Mouse (Mus musculus) spleen, embryonic (tissue): ENCODE data around the gene Cog1.

Experiments
- CTCF ChIA-PET: fragments of 350-600 bp; sonication (Branson Sonifier 250); formaldehyde crosslinking; loops from one replicate; lab custom pipeline; 2022; lab: Charles Lee

Gene Cog1

DNA sequence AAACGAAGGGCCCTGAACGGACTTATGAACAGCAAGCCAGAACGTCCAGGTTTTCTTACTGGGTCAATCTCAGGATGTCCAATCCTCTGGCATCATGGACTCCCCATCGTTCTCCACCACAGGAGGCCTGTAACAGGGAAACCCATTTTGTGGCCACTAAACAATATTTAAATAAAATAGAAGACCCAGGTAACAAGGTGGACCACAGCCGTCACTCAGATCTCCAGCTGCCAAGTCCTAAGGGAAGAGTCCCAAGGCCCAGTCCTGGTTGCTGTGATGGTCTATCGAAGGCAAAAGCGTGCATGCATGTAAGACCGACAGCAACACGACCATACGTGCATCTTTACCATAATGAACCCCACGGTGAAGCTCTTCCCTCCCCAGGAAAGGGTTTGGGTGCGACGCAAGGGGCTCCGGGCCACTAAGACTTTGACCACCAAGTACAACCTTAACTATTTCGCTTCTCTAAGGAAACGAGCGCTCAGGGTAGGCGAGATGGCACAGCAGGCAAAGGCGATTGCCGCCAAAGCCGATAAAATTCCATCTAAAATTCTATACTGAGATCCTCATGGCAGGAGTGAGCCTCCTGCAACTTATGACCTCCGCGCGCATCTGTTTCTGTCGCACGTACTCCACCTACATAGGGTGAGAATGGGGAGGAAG is at the start of gene Cog1:
Cog1 (plus strand) TSS at position 480 of the 663 bp plus-strand sequence.
- CTCF ChIA-PET: no interaction called here

GRCm38 (mm10) chr11:113600526-113601245 is 48.3 kb upstream of the Cog1 start:
- CTCF ChIA-PET: no interaction called here

DNA sequence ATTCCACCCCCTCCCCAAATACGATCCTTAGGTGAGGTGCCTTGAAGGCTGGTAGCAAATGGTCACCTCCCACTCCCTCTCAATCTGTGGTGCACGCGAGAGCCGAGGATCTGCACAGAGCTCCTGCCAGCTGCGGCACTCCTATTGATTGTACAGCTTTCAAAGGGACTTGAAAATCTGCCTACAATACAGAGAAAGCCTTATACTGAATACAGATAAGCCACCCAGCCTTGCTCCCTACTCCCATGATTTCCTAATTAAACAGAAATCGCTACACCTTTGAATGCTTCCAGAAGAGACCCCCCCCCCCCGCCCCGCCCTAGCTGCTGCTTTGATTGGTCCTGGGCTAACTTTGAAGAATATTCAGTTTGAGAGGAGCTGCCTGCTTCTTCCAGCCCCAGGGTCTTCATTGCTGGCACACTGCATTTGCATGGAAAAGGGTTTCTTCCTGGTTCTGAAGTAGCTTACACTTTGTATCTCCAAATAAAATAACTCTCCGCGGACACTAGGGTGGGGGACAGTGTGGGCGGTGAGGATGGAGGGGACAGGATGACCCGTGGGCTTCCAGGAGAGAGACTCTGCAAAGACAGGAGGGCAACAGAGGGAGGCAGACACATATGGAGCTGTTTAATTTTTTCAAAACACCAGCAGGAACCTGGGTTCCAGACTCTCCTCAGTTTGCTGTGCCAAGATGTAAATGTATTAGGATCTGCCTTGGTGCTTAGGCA is 47.2 kb upstream of the Cog1 start:
- CTCF ChIA-PET: interaction anchor here (0.6 kb wide), 1 partner anchor 8 kb away, joined by 3 read pairs; no protein-coding TSS in a partner anchor

DNA sequence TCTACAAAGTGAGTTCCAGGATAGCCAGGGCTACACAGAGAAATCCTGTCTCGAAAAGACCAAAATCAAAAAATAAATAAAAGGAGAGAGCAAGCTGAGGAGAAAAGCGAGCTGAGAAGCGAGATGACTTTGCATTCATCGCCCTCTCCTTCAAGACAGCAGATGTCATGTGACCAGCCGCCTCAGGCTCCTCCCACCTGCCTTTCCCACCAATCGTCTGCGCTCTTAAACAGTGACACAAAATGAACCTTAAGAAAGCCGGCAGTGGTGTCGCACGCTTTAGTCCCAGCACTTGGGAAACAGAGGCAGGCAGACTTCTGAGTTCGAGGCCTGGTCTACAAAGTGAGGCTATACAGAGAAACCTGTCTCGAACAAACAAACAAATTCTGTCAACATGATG is 41.4 kb upstream of the Cog1 start:
- CTCF ChIA-PET: no interaction called here

GRCm38 (mm10) chr11:113609581-113609980 is 39.4 kb upstream of the Cog1 start:
- CTCF ChIA-PET: interaction anchor here (0.7 kb wide), 1 partner anchor 8 kb away, joined by 3 read pairs; no protein-coding TSS in a partner anchor

GRCm38 (mm10) chr11:113610266-113610665 is 38.7 kb upstream of the Cog1 start:
- CTCF ChIA-PET: interaction anchor here (0.7 kb wide), 1 partner anchor 9 kb away, joined by 3 read pairs; no protein-coding TSS in a partner anchor

- CTCF ChIA-PET: no interaction called here
Measured at GRCm38 (mm10) chr11:113611112-113611646, 37.8 kb upstream of the Cog1 start.

DNA sequence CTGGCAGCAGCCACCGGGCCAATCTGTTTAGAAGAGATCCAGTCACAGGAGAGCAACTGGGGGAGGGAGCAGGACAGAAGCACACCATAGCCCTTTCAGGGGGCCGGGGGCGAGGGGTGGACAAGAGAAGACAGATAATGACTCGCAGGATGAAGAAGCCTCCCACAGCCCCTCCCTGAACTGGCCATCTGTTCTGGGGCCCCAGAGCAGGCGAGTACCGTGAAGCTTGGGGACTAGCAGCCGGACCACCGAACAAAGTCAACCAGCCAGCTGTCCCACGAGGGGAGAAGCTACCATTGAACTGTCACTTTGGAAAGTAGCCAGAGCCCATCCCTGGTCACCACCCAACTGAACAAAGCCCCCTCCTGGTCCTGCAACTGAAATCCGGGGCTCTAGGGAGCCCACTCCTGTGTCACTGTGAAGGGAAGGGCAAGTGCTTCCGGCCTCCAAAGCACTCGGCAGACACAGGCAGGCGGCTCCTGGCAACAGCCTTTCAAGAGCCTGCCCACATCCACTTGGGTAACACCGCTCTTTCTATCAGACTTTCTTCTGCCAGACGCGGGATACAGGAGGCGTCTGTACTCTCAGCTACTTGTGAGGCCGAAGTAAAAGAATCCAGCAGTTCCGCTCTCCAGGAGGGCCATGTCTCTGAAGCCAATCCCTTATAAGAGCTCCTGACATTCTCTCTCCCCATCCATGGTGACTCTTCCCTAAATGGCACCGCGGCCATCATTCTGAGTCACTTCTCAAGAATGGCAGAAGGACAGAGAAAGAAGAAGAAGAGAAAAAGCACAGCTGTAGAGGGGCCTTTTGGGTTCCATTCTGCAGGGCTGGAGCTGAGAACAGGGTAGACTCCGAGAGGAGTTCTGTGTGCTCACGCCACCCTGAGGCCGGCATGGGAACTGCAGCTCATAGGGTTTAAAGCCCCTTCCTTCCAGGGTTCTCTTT is 37.0 kb upstream of the Cog1 start:
- CTCF ChIA-PET: interaction anchor here (0.7 kb wide), 1 partner anchor 53 kb away, joined by 3 read pairs; no protein-coding TSS in a partner anchor

- CTCF ChIA-PET: no interaction called here
Measured at GRCm38 (mm10) chr11:113614476-113614875, 34.5 kb upstream of the Cog1 start.

GRCm38 (mm10) chr11:113617132-113617911 is 31.6 kb upstream of the Cog1 start:
- CTCF ChIA-PET: interaction anchor here (0.6 kb wide), 1 partner anchor 320 kb away, joined by 3 read pairs; no protein-coding TSS in a partner anchor

GRCm38 (mm10) chr11:113618303-113618671 is 30.7 kb upstream of the Cog1 start:
- CTCF ChIA-PET: interaction anchor here (0.6 kb wide), 1 partner anchor 421 kb away, joined by 3 read pairs; no protein-coding TSS in a partner anchor

DNA sequence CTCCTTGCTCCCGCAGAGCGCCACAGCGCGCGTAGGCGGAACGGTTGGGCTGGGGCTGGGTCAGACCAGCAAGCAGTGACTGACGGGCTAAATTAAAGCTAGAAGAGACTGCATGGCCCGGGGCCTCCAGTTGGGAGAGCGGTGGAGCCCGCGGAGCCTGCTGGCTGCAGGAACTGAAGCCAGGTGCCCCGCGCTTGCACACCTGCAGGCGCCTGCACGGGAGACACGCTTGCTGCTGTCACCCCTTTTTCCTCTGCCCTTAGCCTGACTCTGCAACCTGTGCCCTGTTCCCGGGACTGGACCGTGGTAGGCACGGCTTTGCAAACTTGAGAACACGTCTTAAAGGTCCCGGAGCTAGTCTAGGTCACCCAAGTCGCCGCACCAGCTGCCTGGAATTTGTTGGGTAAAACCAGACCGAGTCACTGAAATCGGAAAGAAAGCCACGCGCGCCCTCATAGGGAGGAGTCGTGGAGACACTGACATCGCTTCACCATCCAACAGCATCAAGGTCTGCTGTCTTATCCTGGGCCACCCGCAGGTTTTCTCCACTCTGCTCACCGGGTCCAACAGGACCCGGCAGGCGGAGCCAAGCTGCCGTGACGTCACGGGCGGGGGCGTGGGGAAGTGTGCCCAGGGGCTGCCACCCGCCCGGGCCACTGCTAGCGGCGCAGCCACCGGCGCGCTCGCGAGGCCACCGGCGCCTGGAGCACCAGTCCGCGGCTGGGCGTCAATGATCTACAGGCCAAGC is 30.1 kb upstream of the Cog1 start, which contains the start of gene Sstr2:
Sstr2 (plus strand) TSS at position 671 of the 748 bp plus-strand sequence.
- CTCF ChIA-PET: interaction anchor here (0.6 kb wide), 1 partner anchor 422 kb away, joined by 3 read pairs; no protein-coding TSS in a partner anchor

DNA sequence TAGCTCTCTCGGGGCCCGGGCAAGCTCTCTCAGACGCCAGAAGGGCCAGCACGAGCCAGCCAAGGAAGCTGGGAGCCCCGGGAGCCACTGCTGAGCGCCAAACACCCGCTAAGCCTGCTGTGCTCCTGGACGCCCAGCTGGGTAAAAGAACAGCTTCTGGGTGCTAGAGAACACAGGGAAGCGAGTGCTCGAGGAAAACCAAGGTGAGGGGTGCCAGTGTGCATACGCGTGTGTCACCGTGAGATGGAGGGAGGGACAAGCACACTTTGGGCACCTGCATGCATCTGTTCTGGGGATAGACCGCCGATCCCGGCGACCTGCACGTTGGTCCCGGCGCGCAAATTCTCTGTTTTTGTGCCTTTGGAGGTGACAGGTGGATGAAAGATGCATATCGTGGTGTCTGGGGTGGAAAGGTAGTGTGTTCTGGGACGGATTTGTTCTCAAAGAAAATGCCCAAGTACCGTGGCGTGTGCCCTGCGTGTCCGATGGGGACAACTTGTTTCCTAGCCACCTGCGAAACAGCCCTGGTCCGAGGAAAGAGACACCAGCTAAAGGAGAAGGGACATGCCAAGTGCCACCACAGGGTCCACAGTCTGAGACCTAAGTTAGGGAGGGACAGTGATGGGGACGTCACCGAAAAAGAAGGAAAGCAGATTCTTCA is 29.4 kb upstream of the Cog1 start:
- CTCF ChIA-PET: interaction anchor here (0.6 kb wide), 2 partner anchors 55 to 748 kb away, joined by 7 read pairs; no protein-coding TSS in a partner anchor

GRCm38 (mm10) chr11:113621001-113621400 is 28.0 kb upstream of the Cog1 start:
- CTCF ChIA-PET: interaction anchor here (0.6 kb wide), 1 partner anchor 39 kb away, joined by 3 read pairs; no protein-coding TSS in a partner anchor

DNA sequence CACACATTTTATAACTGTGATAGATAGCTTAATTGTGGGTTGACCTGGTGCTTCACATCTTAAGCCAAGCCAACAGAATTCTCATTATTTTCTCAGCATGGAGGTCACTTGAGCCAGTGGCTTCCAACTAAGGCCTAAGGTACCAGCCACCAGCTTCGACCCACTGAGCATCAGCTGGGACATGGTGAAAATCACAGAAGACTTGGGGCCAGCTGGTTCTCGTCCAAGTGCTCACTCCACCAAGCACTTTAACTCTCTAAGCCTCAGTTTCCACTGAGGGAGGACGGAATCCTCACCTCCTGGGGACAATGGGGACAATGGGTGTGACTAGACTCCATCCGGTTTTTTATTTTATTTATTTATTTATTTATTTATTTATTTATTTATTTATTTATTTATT is 26.9 kb upstream of the Cog1 start:
- CTCF ChIA-PET: interaction anchor here (0.6 kb wide), 1 partner anchor 753 kb away, joined by 4 read pairs; no protein-coding TSS in a partner anchor

- CTCF ChIA-PET: no interaction called here
Measured at GRCm38 (mm10) chr11:113625437-113625836, 23.5 kb upstream of the Cog1 start.

GRCm38 (mm10) chr11:113627785-113628184 is 21.2 kb upstream of the Cog1 start:
- CTCF ChIA-PET: interaction anchor here (0.6 kb wide), 1 partner anchor 61 kb away, joined by 5 read pairs; no protein-coding TSS in a partner anchor

- CTCF ChIA-PET: interaction anchor here (0.5 to 0.8 kb wide), 2 partner anchors 80 to 334 kb away, joined by 3 read pairs; no protein-coding TSS in a partner anchor
Measured at GRCm38 (mm10) chr11:113630642-113631041, 18.3 kb upstream of the Cog1 start.
